Mouse (Mus musculus) thymus, postnatal 25 days (tissue): ENCODE measurements at regions not wholly inside any gene's neighbourhood (a gene's known extent, or its start where the extent isn't known, plus 50 kb on each side); places are given as distances from the start of the nearest gene placed in this dataset.
A peak's percentile ranks its signal among the peaks of the same experiment; 100 is the strongest.

Experiments
- DNase-seq: peaks from one replicate; pipeline ENCODE4 v3.0.0; 2022

GRCm38 (mm10) chrX:143462632-143463031 lies 55.8 kb upstream of the Pak3 start:
- DNase-seq = no peak

- no peak for DNase-seq
Measured at GRCm38 (mm10) chrX:143448636-143449346, 54.7 kb upstream of the Chrdl1 start.

GRCm38 (mm10) chrX:143444581-143444980 lies 50.5 kb upstream of the Chrdl1 start:
- DNase-seq = peak; percentile 2
